Mouse (Mus musculus) limb, embryonic 14.5 days (tissue): ENCODE data around the gene Taf1d. TPM values are rescaled to one million over a fixed set of nuclear protein-coding genes. Genes with fewer than 3 reads are reported as not detected.

Source experiments
- ATAC-seq: fragments of 200-750 bp; cut with Nextera tagmentation; 2 replicates; pipeline ENCODE4 v1.8.0; 2017; ENCODE audit warnings: low read depth, moderate number of reproducible peaks, moderate TSS enrichment; ENCODE audit not compliant: low FRiP score
- DNase-seq: peaks from one replicate; pipeline ENCODE4 v3.0.0-alpha.2; 2015; ENCODE audit warnings: low spot score
- H3K27ac ChIP-seq: fragments of 300-500 bp; sonication (generic); replicated peaks from 2 replicates; pipeline ENCODE4 v1.5.1; 2014; ENCODE audit warnings: low read depth, mild to moderate bottlenecking, low read length, moderate library complexity, mixed read lengths
- H3K27me3 ChIP-seq: fragments of 300-500 bp; sonication (generic); 2 replicates; pipeline ENCODE4 v1.6.1; 2014; ENCODE audit warnings: low read length, mixed read lengths; ENCODE audit not compliant: control insufficient read depth, insufficient read depth
- H3K36me3 ChIP-seq: fragments of 300-500 bp; sonication (generic); 2 replicates; pipeline ENCODE4 v1.6.1; 2014; ENCODE audit warnings: mild to moderate bottlenecking, low read length, moderate library complexity, mixed read lengths; ENCODE audit not compliant: control insufficient read depth, insufficient read depth
- H3K4me1 ChIP-seq: fragments of 300-500 bp; sonication (generic); 2 replicates; pipeline ENCODE4 v1.6.1; 2014; ENCODE audit warnings: antibody characterized with exemption, low read length, mixed read lengths; ENCODE audit not compliant: control insufficient read depth, insufficient read depth
- H3K4me2 ChIP-seq: fragments of 300-500 bp; sonication (generic); replicated peaks from 2 replicates; pipeline ENCODE4 v1.6.1; 2014; ENCODE audit warnings: low read depth, mild to moderate bottlenecking, low read length, moderate library complexity; ENCODE audit not compliant: severe bottlenecking
- H3K4me3 ChIP-seq: fragments of 300-500 bp; sonication (generic); replicated peaks from 2 replicates; pipeline ENCODE4 v1.5.1; 2014; ENCODE audit warnings: low read length
- H3K9ac ChIP-seq: fragments of 300-500 bp; sonication (generic); 2 replicates; pipeline ENCODE4 v1.6.1; 2014; ENCODE audit warnings: mild to moderate bottlenecking, low read depth, low read length, moderate library complexity; ENCODE audit not compliant: severe bottlenecking
- H3K9me3 ChIP-seq: fragments of 300-500 bp; sonication (generic); 2 replicates; pipeline ENCODE4 v1.6.1; 2016; ENCODE audit warnings: low read length; ENCODE audit not compliant: control insufficient read depth
- POLR2A ChIP-seq: fragments of 200-500 bp; IDR thresholded peaks from 2 replicates; pipeline ENCODE4 v1.8.0; 2012; ENCODE audit warnings: inconsistent platforms, mild to moderate bottlenecking, moderate library complexity, borderline replicate concordance; ENCODE audit not compliant: insufficient read depth, insufficient read length; ENCODE audit errors: extremely low read depth
- WGBS: fragments of 180-500 bp; shearing (Covaris S2); extraction: QIAGEN DNeasy Blood & Tissue Kit; methylation state at CpG from one replicate; pipeline ENCODE4 v1.1.7; 2014; 5-methylcytosine and 5-hydroxymethylcytosine counted together
- polyA plus RNA-seq, 2 experiments: library from polyadenylated mRNA; depleted of rRNA in 1 of 2; stranded (reverse) in 1 of 2; unstranded in 1 of 2; fragments of >200 nt; fragmentation: Nextera tagmentation in 1 of 2; extraction: Ambion mirVana in 1 of 2; gene quantifications; 2 replicates each; pipeline versions ENCODE4 v1.2.1 to v1.2.3; 2012 to 2014

Gene Taf1d
- polyA plus RNA-seq (2012; rRNA removed) (69.9 and 131 TPM in 2 replicates), polyA plus RNA-seq (2014; fragmentation: Nextera tagmentation; extraction: Ambion mirVana) (66.5 and 69.8 TPM in 2 replicates)

- H3K9me3 ChIP-seq: no peaks in the 10 kb centered on the region
- peak; percentile 96 for TF ChIP-seq POLR2A
- H3K9ac ChIP-seq: peak within 1 kb of the TSS; percentile 97
- 13% methylated on average over 45 of the region's 45 CpGs for WGBS
- H3K4me3 ChIP-seq: peak within 1 kb of the TSS; percentile 95
- H3K4me1 ChIP-seq: peaks cover 25% of the 10 kb centered on the region
- peaks cover 33% of the 10 kb centered on the region for H3K36me3 ChIP-seq
- ATAC-seq (peak; percentile 97), DNase-seq (peak; percentile 96)
- no peaks in the 10 kb centered on the region for H3K27me3 ChIP-seq
- H3K4me2 ChIP-seq: peak within 1 kb of the TSS; percentile 90
- H3K27ac ChIP-seq: peak within 1 kb of the TSS; percentile 94
Observed at GRCm38 (mm10) chr9:15305503-15306397, at the start of gene Taf1d. Taf1d (plus strand) TSS chr9:15306214.

GRCm38 (mm10) chr9:15256214-15256613 is 49.8 kb upstream of the Taf1d start:
- ATAC-seq (no peak), DNase-seq (no peak)
- WGBS: 74% methylated on average over 3 of the region's 3 CpGs
- TF ChIP-seq POLR2A: no peak
- Histone ChIP-seq H3K4me1 (no peaks in the 10 kb centered on the region), H3K4me3 (no peak overlapping the region), H3K9me3 (no peaks in the 10 kb centered on the region), H3K27me3 (no peaks in the 10 kb centered on the region), H3K27ac (no peak overlapping the region), H3K9ac (no peak overlapping the region), H3K4me2 (no peak overlapping the region), H3K36me3 (peaks cover 9% of the 10 kb centered on the region)

- no peak for TF ChIP-seq POLR2A
- Histone ChIP-seq H3K36me3 (peaks cover 63% of the 10 kb centered on the region), H3K4me1 (no peaks in the 10 kb centered on the region), H3K27me3 (no peaks in the 10 kb centered on the region), H3K9ac (no peak overlapping the region), H3K4me3 (no peak overlapping the region), H3K27ac (no peak overlapping the region), H3K9me3 (no peaks in the 10 kb centered on the region), H3K4me2 (no peak overlapping the region)
- no peak for DNase-seq
- ATAC-seq: no peak
- WGBS: 95% methylated on average over 8 of the region's 8 CpGs
Observed at GRCm38 (mm10) chr9:15261980-15262379, 44.0 kb upstream of the Taf1d start.

GRCm38 (mm10) chr9:15263487-15263886 is 42.5 kb upstream of the Taf1d start:
- H3K9ac ChIP-seq: no peak overlapping the region
- no peaks in the 10 kb centered on the region for H3K27me3 ChIP-seq
- H3K4me3 ChIP-seq: no peak overlapping the region
- ATAC-seq (no peak), DNase-seq (no peak)
- H3K27ac ChIP-seq: no peak overlapping the region
- peaks cover 77% of the 10 kb centered on the region for H3K36me3 ChIP-seq
- no peak overlapping the region for H3K4me2 ChIP-seq
- TF ChIP-seq POLR2A: no peak
- no peaks in the 10 kb centered on the region for H3K9me3 ChIP-seq
- H3K4me1 ChIP-seq: no peaks in the 10 kb centered on the region
- WGBS: 96% methylated on average over 10 of the region's 10 CpGs

GRCm38 (mm10) chr9:15273981-15274380 is 32.0 kb upstream of the Taf1d start:
- Histone ChIP-seq H3K27ac (no peak overlapping the region), H3K36me3 (peaks cover 76% of the 10 kb centered on the region), H3K4me1 (peaks cover 6% of the 10 kb centered on the region), H3K9ac (no peak overlapping the region), H3K9me3 (no peaks in the 10 kb centered on the region), H3K4me3 (no peak overlapping the region), H3K4me2 (no peak overlapping the region), H3K27me3 (no peaks in the 10 kb centered on the region)
- ATAC-seq (no peak), DNase-seq (no peak)
- 92% methylated on average over 2 of the region's 2 CpGs for whole genome bisulfite sequencing
- TF ChIP-seq POLR2A: no peak
